In genomic region chr4:119108495-119109408, GRCm38 (mm10) we compare ENCODE assay signal across 8 mouse cellular contexts. TPM values are rescaled to one million over a fixed set of nuclear protein-coding genes. Genes with fewer than 3 reads are reported as not detected.
DNase-seq lines count a peak whose midpoint lies in the region; ATAC-seq and TF ChIP-seq lines count a peak whose summit lies in the region.

Gene Slc2a1 (plus strand): TSS chr4:119108711.

- H3K27me3 ChIP-seq in Patski = no peaks in the 10 kb centered on the region
- no peaks in the 10 kb centered on the region for H3K27me3 ChIP-seq in hindbrain, embryonic 16.5 days (replicated peaks; ENCODE audit: control insufficient read depth, insufficient read depth, low read length)

- peak; percentile 69 for ATAC-seq in Patski
- ATAC-seq in hindbrain, embryonic 16.5 days = peak; percentile 90

- no peaks in the 10 kb centered on the region for H3K36me3 ChIP-seq in hindbrain, embryonic 16.5 days (ENCODE audit: control insufficient read depth, insufficient read depth, low read length)
- H3K36me3 ChIP-seq in macrophage (ENCODE audit: inconsistent target) = no peaks in the 10 kb centered on the region

- H3K9me3 ChIP-seq in hindbrain, embryonic 16.5 days (ENCODE audit: control insufficient read depth, low read length) = no peaks in the 10 kb centered on the region

- under 1% methylated on average over 78 of the region's 88 CpGs for WGBS in hindbrain, embryonic 16.5 days
- 2% methylated on average over 61 of the region's 88 CpGs for WGBS in macrophage (ENCODE audit: missing documents)

- peak within 1 kb of the TSS; percentile 82 for H3K9ac ChIP-seq in hindbrain, embryonic 16.5 days (ENCODE audit: low read depth, low read length)

- H3K4me3 ChIP-seq in hindbrain, embryonic 16.5 days (ENCODE audit: low read length) = peak within 1 kb of the TSS; percentile 77
- peak within 1 kb of the TSS; percentile 79 for H3K4me3 ChIP-seq in macrophage (ENCODE audit: inconsistent target)

- POLR2A ChIA-PET in Patski (lab: Charles Lee) = interaction anchor here (0.7 to 1.9 kb wide), 5 partner anchors 10 to 480 kb away, joined by 3 to 6 read pairs (median 4); no protein-coding TSS in a partner anchor

- peak within 1 kb of the TSS; percentile 91 for H3K27ac ChIP-seq in hindbrain, embryonic 16.5 days (ENCODE audit: low read depth, low read length)
- H3K27ac ChIP-seq in macrophage = peak within 1 kb of the TSS; percentile 72

- peaks cover 19% of the 10 kb centered on the region for H3K4me1 ChIP-seq in hindbrain, embryonic 16.5 days (ENCODE audit: control insufficient read depth, insufficient read depth, low read depth, low read length)

- H3K79me2 ChIP-seq in macrophage (ENCODE audit: inconsistent target) = peaks cover 46% of the 10 kb centered on the region

- TF ChIP-seq CTCF in Patski (IDR thresholded peaks at IDR 0.05) = peak; percentile 63

- peak within 1 kb of the TSS; percentile 82 for H3K4me2 ChIP-seq in hindbrain, embryonic 16.5 days (ENCODE audit: low read length)

- DNase-seq in Patski (ENCODE audit: low read depth, low spot score) = no peak
- peak; percentile 96 to 97 for DNase-seq in cerebellum, postnatal 10 days
- DNase-seq in gastrocnemius, adult 18-20 months (ENCODE audit: low spot score) = peak; percentile 86
- peak; percentile 88 to 89 for DNase-seq in left cerebral cortex, adult 18-20 months (ENCODE audit: low spot score in 2 of 2)
- DNase-seq in right cerebral cortex, adult 18-20 months = peak; percentile 93
- DNase-seq in urinary bladder, postnatal 10 days (ENCODE audit: low spot score) = peak; percentile 67

- CTCF ChIA-PET in Patski (lab: Charles Lee) = interaction anchor here (0.9 to 1.8 kb wide), 7 partner anchors 9 to 105 kb away, joined by 3 to 6 read pairs (median 3); no protein-coding TSS in a partner anchor

- in situ Hi-C loops in Patski (cut with MboI; ENCODE audit: low pct_unique_long_range_greater_than_20kb) = no loop called here

RNA-seq across cellular contexts. Expression of gene Slc2a1, which starts in this region (rescaled TPM):
- polyA plus RNA-seq in Patski (2021) (59.8 TPM), macrophage (2018) (5.5 to 14.5 TPM (median 7.5 TPM) in 3 replicates)
- 1 to 10 TPM; 6.2 to 7.5 TPM for total RNA-seq in gastrocnemius, adult 18-20 months (2021)
- 100 and 106 TPM in 2 replicates for polyA plus RNA-seq in hindbrain, embryonic 16.5 days (2015; fragmentation: Nextera tagmentation; extraction: Ambion mirVana)
- 10 to 100 TPM; 75.2 to 91.1 TPM for total RNA-seq in left cerebral cortex, adult 18-20 months (2021)
- total RNA-seq in macrophage (2018; cell fraction: chromatin; rRNA removed) = 10 to 100 TPM in 9 of 26 experiments, 1 to 10 TPM in 17; 4.2 to 20.1 (median 7.7) TPM
- total RNA-seq in macrophage (2018; cell fraction: cytosol; rRNA removed) = 10 to 100 TPM in 12 of 26 experiments, 1 to 10 TPM in 14; 7.0 to 33.1 (median 9.9) TPM
- 10 to 100 TPM; 10.4 to 34.0 (median 18.2) TPM for total RNA-seq in macrophage (2018; cell fraction: nucleus; rRNA removed)

Comparison
In these comparisons a context has a peak if more than half of its experiments do, and no peak if none do; other contexts are left out.
1. RNA of gene Slc2a1 (total RNA-seq): 75.2 to 91.1 TPM in left cerebral cortex, adult 18-20 months; 6.2 to 7.5 TPM in gastrocnemius, adult 18-20 months; every median in the first group is over 4 times any median in the second.